Mouse (Mus musculus): ENCODE measurements at regions not wholly inside any gene's neighbourhood (a gene's known extent, or its start where the extent isn't known, plus 50 kb on each side); places are given as distances from the start of the nearest gene placed in this dataset.
A peak's percentile ranks its signal among the peaks of the same experiment; 100 is the strongest.

DNA sequence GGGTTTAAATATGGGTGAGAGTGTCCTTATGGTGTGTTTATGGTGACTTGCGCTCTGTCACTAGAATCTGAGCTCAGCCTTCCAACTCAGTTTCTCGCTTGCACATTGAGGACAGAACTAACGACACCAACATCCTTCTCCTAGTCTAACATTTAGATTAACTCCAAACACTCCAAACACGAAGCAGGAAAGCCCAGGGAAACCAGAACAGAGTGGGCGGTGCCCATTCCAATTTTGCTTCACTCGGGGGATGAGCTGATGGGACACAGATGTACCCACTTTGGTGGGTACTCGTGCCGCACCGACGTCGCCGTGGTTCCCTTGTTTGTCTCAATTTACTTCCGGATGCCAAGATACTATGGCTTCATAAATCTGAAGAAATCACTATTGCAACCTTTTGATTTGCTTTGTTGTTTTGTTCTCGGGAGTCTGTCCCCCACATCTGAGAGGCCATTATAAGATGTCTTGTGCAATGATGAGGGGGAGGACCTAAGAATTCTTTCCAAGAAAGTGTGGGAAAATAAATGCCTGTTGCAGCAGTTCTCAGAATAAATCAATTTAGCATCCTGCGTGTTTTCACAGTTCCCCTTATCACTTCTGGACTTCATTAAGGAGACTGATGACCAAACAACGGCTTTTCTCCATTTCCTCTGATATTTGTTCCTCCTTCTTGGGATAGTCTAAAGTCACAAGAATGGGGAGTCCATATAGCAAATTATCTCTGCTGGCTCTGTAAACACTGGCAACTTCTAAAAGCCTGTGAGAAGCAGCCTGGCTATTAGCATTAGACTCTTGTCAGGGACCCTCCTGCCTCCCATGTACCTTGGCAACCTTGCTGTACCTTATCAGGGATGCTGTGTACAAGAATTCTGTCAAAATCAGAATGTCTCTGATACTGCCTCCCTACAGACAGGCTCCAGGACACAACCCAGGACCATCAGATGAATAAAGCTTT, 96.2 kb upstream of the Klf9 start:
- DNase-seq: no peak

GRCm38 (mm10) chr19:23051456-23051855, 89.6 kb upstream of the Klf9 start:
- DNase-seq: no peak

- no peak for DNase-seq
Measured at GRCm38 (mm10) chr19:23054440-23054839, 86.6 kb upstream of the Klf9 start.

GRCm38 (mm10) chr19:23055916-23056805, 84.9 kb upstream of the Klf9 start:
- DNase-seq: no peak

- DNase-seq: peak; percentile 56
Measured at GRCm38 (mm10) chr19:23056851-23057707, 83.9 kb upstream of the Klf9 start.

DNA sequence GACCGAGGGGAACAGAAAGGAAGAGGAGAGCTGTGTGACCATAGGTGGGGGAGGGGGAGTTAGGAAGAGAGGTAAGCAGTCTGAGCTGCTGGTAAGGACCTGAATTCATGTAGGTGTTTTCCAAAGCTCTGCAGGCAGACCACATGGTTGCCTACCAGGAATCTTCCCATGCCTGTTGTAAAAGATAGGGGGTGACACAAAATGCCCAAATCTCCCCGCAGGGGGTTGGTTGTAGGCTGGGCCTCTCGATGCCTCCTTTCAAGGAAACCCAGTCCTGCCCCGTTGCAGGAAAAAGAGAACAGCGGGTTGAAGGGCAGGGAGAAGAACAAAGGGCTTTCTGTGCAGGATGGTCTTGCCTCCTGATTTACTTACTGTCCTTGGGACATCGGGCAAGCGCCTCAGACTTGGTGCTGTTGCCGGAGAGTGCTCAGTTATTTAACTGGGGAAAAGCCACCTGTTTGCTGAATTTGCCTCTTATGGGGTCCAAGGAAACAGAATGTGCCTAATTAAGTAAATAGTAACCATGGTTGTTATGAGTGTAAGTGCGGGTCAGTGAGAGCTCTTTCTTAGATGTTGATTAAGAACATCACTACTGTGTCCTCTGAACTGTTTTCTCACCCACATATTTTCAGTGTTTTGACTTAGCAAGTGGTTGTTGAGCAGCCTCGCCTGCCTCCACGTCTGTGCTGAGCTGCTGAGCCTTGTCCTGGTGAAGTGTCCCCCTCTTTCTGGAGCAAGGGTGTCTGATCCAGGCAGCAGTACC, 83.1 kb upstream of the Klf9 start:
- peak; percentile 42 for DNase-seq

GRCm38 (mm10) chr19:23058502-23058900, 82.5 kb upstream of the Klf9 start:
- DNase-seq: no peak

GRCm38 (mm10) chr19:23061081-23061640, 79.9 kb upstream of the Klf9 start:
- DNase-seq: no peak

DNA sequence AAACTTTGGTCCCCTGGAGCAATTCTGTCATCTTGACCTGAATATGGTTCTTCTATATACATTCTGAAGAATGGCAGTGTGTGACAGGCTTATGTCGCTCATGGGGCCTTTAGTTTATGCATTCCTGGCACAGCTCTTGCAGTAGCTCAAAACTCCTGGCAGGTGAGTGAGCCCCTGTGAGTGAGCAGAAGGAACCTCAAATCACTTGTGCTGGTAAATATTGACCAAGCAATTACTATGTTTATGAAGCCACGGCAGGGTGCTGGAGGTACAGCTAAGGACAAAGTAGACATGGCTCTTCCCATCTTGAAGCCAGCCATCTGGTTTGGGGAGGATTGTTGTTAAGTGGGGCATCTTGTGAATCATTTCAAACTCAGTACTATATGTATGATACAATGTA, 79.1 kb upstream of the Klf9 start:
- DNase-seq: no peak

DNA sequence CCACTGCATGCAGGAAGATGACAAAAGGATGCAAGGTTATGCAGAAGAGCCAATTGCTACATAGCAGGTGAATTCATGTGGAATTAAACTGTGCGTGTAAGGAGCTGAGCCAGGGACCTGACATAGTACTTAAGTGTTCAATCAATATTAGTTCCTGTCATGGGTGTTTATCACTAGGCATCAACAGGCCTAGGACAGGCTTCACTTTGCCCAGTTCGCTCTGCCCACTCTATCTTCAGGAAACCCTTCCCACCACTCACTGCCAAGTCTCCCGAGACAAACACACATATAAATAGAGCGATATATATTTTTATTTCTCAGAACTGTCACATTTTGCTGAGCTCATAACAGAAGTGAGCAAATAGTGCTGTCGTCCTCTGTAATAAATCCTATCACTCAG, 78.2 kb upstream of the Klf9 start:
- no peak for DNase-seq

- no peak for DNase-seq
Measured at GRCm38 (mm10) chr19:23065548-23065947, 75.5 kb upstream of the Klf9 start.

- DNase-seq: no peak
Measured at GRCm38 (mm10) chr19:23066726-23067125, 74.3 kb upstream of the Klf9 start.

- DNase-seq: no peak
Measured at GRCm38 (mm10) chr19:23068600-23068999, 72.4 kb upstream of the Klf9 start.

- DNase-seq: no peak
Measured at GRCm38 (mm10) chr19:23069656-23070055, 71.4 kb upstream of the Klf9 start.

GRCm38 (mm10) chr19:23071000-23071399, 70.0 kb upstream of the Klf9 start:
- DNase-seq: no peak

- DNase-seq: no peak
Measured at GRCm38 (mm10) chr19:23074602-23075570, 66.1 kb upstream of the Klf9 start.

DNA sequence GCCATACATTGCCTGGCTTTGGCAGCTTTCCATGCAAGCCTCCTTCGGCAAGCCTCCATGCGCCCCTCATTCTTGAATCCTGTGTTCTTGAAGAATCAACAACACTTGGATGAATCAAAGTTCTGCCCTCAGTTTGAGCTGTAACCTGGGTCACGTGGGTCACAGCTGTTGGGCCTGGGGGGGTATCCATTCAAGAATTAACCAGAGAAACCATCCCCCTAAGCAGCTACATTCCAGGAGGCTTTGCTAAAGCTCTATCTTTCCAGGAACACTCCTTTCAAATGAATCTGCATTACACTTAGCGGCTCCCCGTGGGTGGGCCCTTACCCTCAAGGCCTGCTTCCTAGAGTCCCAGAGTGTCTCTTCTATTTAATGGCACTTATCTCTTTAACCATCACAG, 65.2 kb upstream of the Klf9 start:
- no peak for DNase-seq

GRCm38 (mm10) chr19:23085173-23085660, 55.8 kb upstream of the Klf9 start:
- no peak for DNase-seq

DNA sequence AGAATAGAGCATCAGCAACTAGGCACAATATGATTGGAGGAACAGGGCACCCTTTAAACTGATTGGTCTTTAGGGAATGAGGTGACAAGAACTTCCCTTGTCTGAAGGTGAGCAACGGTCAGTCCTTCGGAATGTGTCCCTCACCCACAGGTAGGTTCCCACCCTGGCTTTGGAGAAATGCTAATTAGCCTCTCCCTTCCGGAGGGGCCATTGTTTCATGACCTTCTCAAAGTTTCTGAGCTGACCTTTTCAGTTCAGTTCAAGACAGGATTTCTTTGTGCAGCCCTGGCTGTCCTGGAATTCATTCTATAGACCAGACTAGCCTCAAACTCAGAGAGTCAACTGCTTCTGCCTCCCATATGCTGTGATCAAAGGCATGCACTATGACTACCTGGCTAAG, 53.5 kb upstream of the Klf9 start:
- DNase-seq: no peak

- DNase-seq: no peak
Measured at GRCm38 (mm10) chr19:23089081-23089480, 51.9 kb upstream of the Klf9 start.

Measured in cerebellum, adult 11 months (tissue).